Mouse (Mus musculus) hindlimb bud, embryonic 11.5 days (tissue): ENCODE data around the gene Smim6.

ENCODE experiments used
- DNase-seq: peaks from one replicate; pipeline ENCODE4 v3.0.0-alpha.2; 2012; ENCODE audit warnings: low read depth, low spot score; ENCODE audit errors: extremely low spot score

The Smim6 gene

DNA sequence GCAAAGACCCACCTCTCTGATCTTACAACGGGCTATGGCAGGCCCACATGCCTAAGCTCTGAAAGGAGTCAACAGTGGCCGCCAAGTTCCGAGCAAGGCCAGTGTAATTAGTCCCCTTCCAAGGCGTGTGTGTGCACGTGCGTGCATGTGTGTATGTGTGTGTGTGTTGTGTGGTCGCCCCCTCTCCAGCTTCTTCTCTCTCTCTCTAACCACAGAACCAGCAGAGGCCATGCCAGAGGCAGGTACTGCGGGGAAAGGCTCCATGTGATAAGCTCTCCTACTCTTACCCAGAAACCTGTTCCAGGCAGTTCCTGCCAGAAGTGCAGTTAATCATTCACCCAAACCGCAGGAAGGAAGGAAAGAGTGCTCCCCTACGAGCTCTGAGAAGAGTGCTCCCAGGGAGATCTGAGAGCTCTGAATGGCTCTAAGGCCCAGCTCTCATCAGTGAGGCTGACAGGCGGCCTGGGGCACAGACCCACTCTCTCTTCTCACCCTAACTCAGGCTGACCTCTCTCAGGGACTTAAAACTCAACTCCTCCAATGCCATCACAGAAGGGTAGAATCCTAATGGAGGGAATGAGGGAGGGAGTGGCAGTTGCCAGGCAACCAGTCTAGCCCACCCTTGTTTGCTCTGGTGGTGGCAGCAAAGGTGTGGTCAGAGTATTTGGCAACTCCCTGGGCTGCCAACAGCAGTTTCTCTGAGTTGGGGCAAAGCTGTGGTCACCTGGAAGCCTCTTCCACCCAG is at the start of gene Smim6:
Gene Smim6 (plus strand): TSS at position 386 of the 745 bp plus-strand sequence.
- DNase-seq = no peak

DNA sequence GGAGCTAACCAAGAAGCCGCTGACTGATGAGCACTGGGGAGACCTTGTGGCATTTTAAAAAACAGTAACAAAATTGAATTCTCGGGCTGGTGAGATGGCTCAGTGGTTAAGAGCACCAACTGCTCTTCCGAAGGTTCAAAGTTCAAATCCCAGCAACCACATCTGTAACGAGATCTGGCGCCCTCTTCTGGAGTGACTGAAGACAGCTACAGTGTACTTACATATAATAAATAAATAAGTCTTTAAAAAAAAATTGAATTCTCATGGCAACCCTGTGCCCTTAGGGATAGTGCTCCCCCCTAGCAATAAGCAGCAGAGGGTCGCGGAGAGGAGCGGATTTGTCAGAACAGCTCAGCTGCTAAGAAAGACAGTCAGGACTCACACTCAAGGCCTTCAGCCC is 47.9 kb upstream of the Smim6 start:
- DNase-seq = no peak

DNA sequence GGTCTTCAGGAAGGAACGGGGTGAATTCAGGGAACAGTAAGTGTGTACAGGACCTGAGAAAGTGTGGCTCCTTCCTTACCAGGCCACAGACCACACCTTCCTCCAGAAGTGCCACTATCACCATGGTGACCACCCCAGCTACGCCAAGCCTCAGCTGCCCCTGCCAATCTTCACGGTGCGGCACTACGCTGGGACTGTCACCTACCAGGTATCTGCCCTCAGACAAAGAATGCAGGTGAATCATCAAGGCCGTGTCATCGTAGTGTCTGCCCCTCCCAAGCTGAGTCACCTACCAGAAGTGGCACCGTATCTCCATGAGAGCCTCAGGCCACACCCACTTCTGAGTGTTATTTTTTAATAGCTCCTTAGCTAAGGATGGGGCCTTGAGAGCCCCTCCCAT is 42.4 kb upstream of the Smim6 start:
- DNase-seq = no peak

DNA sequence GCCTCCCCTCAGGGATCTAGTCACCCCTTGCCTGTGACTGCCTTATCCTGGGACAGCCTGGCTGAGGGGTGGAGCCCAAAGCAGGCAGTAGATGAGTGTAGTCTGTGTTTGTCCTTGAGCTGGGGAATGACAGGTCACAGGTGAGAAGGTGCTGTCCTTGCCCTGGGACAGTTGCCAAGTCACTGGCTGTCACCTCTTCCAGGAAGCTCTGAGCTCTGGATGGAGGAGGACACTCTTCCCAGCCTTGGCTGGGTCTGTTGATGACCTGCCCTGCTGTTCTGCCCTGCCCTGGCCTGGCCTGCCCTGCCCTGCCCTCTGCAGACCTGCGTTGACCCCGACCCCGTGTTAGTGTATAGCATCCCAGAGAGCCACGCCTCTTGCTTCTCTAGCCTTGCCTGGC is 39.4 kb upstream of the Smim6 start:
- no peak for DNase-seq

DNA sequence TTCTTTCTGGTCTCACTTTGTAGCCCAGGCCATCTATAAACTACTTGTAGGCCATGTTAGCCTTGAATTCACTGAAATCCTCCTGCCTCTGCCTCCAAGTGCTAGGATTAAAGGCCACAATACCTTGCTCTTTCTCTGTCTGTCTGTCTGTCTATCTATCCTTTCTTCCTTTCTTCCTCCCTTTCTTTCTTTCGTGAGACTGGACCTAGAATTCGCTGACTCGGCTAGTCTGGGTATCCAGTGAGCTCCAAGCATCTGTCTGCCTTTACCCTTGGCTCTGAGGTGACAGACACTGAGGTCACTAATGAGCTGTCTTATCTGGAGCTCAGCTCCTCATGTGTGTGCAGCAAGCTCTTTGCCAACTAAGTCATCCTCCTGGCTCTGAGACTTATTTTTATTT is 35.9 kb upstream of the Smim6 start:
- DNase-seq = no peak

DNA sequence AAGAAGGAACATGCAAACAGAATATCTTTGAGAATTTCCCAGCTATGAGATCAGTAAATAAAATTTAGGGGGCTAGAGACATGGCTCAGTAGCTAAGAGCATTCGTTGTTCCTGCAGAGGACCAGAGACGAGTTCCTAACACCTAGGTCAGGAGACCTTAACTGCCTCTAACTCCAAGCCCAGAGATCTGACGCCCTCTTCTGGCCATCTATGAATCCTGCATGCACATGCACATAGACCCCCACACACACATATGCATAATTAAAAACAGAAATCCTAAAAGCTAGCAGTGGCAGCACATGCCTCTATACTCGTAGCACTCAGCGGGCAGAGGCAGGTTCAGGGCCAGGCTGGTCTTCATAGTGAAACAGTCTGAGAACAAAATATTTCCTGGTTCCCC is 35.4 kb upstream of the Smim6 start:
- DNase-seq = no peak

DNA sequence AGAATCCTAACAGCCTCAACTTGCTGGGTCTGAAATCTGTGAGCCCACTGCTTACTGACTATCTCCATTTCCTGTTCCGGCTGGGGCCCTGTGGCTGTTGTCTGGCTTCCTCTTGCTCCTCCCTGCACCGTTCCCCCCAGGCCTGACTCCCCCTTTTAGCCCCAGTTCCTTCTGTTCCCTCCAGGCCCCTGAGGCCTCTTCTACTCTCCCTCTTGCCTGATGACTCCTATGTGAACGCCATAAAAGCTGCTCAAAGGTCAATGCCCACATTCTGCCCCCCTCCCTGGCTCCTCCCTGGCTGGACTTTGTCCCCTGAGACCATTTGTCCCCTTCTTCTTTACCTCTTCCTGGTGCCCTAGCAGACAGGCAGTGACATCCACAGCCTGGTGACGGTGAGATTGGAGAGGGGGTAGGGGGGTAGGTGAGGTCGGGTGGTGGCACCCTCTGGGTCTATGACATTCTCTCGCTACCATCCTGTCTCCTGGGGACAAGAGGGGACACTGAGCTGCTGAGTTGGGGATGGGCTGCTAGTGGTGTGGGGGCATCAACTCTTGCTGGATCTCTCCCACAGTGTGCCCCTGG is 34.6 kb upstream of the Smim6 start:
- DNase-seq = no peak

DNA sequence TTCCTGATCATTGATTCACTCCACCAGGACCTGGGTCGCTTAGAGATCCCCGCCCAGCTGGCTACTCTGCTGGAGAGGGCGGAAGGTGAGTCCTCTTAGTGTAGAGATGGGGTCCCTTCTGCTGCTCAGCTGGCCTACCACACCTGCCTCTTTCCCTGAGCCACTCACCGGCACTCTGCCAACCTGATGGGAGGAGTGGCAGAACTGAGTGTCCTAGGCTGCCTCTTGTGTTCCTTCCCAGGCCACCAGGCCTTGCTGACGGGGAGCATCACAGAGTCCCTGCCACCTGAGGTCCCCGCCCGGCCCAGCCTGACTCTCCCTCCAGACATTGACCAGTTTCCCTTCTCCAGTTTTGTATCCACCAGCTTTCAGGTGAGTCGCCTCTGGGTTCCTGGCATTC is 33.7 kb upstream of the Smim6 start:
- no peak for DNase-seq

DNA sequence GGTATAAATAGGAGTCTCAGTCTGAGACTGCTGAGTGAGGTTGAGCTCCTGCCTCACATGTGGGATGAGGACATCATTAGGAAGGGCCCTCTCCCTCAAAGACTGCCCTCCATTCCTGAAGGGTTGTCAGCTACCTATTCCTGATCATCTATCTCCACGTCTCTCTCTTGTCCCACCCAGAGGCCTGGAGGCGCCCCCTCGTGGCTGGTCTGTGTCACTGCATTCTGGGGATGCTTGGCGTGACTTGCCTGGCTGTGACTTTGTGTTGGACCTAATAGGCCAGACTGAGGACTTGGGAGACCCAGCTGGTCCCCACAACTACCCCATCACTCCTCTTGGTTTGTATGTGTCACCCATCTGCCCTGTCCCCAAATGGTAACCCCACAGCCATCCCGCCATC is 30.8 kb upstream of the Smim6 start:
- no peak for DNase-seq

DNA sequence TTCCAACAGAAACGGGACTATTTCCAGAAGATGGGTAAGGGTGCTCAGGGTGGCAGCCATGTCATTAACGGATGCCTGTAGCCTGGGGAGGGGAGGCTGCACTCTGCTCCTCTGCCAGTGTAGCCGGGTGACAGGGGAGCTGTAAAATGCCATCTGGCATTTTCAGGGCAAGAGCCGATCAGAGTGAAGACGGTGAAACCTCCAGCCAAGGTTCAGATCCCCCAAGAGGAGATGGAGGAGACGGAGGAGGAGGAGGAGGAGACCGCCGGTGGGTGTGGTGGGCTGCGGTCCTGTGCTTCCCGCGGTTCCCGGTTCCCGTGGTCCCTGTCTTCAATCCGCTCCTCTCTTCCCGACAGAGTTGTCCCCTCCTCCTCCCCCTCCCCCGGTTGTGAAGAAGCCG is 28.6 kb upstream of the Smim6 start:
- DNase-seq = no peak

DNA sequence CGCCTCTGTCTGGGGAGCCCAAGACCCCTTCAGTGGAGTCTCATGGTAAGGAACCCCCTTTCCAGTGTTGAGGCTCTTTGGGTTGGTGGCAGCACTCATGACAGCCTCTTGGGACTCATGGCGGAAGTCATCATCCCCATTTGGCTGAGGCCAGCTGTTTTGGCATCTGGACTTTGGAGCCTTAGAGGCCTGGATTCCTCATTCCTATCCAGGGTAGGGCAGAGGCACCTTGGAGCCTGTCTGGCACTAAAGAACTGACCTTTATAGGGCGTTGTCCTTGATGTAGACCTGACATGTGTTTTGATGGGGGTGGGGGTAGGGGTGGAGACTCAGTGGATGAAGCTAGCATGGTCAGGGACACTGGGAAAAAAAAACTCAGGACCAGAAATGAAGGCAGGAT is 27.5 kb upstream of the Smim6 start:
- no peak for DNase-seq

DNA sequence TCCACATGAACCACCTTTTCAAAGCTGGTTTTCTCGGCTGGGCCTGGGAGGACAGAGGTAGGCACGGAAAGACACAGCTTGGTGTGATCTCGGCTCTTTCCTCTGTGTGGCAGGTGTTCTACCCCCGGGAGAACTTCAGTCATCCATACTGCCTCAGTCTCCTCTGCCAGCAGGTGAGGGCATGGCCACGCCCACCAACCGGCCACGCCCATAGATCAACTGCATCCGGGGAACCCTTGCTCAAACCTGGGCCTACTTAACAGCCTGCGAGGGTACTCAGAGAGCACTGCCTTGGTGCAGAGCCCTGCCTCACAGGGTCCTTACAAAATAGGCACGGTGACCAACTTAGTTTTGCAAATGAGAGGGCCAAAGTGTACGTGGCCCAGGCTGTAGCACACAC is 26.5 kb upstream of the Smim6 start:
- no peak for DNase-seq

DNA sequence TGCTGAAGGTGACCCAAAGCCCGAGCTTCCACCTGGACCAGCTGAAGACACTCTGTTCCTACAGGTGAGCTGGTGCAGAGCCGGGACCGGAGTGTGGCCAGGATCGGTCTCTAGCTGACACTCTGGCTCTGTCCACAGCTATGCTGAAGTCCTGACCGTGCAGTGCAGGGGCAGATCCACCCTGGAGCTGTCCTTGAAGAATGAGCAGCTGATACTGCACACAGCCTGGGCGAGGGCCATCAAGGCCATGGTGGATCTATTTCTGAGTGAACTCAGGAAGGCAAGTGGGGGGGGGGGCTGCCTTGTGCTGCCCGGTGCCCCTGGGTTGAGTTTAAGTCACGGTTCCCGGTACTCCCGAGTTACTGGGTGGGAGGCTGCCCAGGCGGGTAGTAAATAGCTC is 25.4 kb upstream of the Smim6 start:
- no peak for DNase-seq

DNA sequence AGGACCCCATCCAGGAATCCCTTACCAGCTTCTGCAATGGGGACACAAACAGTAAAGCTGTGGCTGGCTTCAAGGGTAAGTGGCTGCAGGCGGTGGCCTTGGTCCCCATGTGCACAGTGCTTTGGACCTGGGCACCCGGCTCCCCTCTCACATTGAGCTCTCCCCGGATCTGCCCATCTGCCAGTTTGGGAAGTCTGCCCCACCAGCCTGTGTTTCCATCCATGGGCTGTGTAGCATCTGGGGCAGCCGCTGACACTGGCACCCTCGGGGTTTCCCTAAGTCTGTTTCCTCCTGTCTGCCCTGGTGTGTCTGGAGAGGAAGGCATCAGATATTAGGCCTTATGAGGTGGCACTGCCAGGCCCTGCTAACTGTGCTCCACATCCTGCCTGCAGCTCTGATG is 23.8 kb upstream of the Smim6 start:
- DNase-seq = no peak

DNA sequence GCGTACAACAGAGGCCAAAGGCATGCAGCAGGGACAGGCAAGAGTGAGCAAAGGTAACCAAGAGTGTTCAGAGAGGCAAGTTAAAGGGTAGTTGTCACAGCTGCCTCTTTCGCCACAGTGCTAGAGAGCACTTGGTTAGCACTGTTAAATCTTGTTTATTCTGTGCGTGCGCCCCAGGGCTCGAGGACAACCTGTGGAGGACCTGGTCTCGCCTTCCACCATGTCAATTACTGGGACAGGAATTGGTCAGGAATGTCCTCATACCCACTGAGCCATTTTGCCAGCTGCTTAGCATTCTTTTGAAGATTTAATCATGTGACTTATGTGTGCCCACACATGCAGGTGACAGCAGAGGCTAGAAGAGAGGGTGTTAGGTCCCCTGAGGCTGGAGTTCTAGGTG is 22.7 kb upstream of the Smim6 start:
- no peak for DNase-seq

DNA sequence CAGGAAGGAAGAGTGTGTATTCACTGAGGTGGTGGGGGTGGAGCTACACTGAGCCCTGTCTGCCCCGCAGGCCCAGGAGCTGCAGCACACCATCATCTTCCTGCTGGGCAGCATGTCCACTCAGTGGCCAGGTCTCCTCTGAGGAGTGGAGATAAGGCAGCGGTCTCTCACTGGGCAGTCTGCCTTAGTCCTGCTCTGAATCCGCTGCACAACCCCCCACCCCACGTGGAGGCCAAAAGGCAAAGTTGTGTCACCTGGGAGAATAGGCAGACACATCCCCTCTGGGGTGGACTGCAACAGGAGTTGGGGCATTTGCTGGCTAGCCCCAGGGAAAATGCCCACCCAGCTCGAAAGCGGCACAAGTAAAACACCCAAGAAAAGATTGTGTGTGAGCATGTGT is 19.6 kb upstream of the Smim6 start:
- DNase-seq = no peak

DNA sequence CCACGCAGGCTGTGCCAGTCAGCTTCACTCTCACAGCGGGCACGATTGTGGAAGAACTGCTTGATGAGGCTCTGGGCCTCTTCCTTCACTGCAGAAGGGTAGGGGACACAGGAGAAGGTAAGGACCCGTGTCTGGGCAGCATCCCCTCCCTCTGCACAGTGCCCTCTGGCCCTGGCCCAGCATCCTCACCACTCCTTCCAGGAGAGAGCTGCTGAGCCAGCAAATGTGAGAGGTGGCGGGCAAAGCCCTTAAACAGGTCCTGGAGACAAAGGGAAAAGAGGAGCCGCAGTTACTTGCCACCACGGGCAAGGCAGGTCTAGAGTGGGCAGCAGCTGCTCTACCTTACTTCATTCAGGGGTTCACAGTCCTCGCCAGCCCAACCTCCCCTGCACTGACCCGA is 18.7 kb upstream of the Smim6 start:
- DNase-seq = no peak

DNA sequence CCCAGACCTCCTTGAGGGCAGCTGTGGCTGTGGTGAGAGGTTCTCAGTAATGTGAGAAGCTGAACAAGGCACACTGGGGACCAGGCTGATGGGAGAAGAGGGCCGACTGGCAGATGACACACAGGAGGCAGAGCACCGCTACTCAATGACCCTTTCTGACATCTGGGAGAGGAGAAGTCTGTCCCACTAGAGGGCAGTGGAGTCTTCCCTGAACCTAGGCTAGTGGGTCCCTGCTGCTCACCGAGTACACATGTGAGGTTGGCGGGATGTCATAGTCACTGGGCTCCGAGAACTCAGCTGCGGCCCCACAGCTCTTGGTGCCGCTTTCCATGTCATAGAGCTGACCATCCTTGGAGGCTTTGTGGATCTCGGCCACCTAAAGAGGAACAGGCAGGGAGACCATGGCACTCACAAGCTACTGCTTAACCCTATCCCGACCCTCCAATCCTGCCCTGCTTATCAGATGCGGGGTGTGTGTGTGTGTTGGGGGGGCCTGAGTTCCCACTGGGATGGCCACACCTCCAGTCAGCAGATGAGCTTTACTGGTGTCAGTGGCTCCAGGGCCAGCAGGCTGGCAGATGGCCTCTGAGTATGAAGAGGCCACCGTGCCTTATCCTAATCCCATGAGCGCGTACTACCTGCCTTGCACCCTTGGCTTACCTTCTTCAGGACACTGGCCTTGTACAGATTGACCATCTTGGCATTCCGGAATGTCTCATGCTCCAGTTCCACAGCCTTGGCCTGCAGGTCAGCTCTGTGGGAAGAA is 16.9 kb upstream of the Smim6 start:
- DNase-seq = no peak

DNA sequence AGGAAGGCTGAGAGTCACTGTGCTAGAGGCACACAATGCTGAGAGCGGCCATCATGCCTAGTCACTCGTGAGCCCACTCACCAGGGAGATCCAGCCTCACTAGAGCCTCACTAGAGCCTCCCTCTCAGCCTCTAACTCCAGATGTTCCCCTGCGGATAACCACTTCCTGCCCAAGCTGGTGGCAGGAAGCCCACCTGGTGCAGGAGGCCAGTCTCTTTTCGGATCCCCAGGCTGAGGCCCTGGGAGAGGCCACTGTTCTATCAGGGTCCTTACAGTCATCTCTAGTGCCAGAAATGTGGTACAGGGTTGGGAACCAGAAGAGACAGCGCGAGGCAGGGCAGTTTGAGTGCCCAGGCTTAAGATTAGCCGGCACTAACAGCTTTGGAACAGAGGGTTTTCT is 13.4 kb upstream of the Smim6 start:
- no peak for DNase-seq

DNA sequence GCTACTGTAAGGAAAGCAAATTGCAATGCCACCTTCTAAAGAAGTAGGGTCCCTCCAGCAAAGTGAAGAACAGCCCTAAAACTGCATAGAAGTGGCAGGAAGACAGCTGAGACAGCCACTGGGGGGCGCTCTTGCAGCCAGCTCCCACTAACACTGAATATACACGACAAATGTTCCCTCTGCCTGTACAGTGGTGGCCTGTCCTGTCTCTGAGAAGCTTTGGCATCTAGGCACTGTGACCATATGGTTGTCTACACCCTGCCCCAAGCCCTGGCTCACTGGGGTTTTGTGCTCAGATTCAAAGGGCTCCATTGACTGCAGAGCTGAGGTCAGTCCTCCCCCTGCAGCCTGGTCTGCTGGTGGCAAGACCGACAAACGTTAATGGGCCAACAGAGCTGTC is 12.9 kb upstream of the Smim6 start:
- no peak for DNase-seq

DNA sequence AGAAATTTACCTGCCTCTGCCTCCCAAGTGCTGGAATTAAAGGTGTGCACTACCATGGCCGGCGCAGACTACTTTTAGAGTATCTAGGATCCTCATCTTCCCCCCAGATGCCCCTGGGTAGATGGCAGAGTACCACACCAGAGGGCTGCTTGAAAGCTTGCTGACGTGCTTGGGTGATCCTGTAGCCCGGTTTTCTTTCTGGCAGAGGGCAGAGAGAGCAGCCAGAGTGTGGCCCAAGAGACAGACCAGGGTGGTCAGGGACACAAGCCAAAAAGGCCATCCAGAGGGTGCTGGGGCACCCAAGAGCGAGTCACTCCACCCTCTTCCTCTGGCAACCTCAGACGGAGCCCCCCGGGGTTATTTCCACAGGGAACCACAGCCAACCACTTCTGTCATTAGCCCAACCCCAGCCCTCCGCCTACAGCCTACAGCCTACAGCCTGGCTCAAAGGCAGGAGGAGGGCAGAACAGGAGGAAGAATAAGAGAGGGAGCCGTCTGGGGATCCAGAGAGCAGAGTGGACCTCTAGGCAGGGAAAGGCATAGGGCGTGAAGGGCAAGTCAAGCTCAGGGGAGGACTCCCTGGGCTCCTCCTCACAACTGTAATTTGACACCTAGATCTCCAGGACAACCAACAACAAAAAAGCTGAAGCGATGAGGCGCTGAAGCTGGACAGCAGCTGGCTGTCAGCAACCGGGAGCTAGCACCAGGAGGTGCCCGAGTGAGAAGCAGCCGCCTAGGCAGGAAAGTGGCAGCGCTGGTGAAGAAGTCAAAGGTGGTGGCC is 12.1 kb upstream of the Smim6 start, which contains the start of gene Smim5:
Gene Smim5 (plus strand): TSS at position 481 of the 781 bp plus-strand sequence.
- no peak for DNase-seq
